Mouse (Mus musculus): ENCODE results near the gene Olfr980. TPM values are rescaled to one million over a fixed set of nuclear protein-coding genes. Genes with fewer than 3 reads are reported as not detected.

Gene Olfr980
- total and polyA plus RNA-seq, 2 experiments from 2014 or later, result not detected

Other genes starting within 250 kb of the Olfr980 start
- gene Olfr968, start 226.3 kb downstream of the Olfr980 start, total RNA-seq (2014; rRNA removed; ENCODE audit: low replicate concordance), result not detected in 2 replicates
- gene Olfr968, start 226.3 kb downstream of the Olfr980 start, polyA plus RNA-seq (2015; fragmentation: Nextera tagmentation; extraction: Ambion mirVana), result not detected in 2 replicates
- gene Olfr969, start 218.6 kb downstream of the Olfr980 start, total RNA-seq (2014; rRNA removed; ENCODE audit: low replicate concordance), result not detected in 2 replicates
- not detected in 2 replicates for gene Olfr969, start 218.6 kb downstream of the Olfr980 start, polyA plus RNA-seq (2015; fragmentation: Nextera tagmentation; extraction: Ambion mirVana)
- not detected in 2 replicates for gene Olfr970, start 200.7 kb downstream of the Olfr980 start, total RNA-seq (2014; rRNA removed; ENCODE audit: low replicate concordance)
- gene Olfr970, start 200.7 kb downstream of the Olfr980 start, polyA plus RNA-seq (2015; fragmentation: Nextera tagmentation; extraction: Ambion mirVana), result not detected in 2 replicates
- not detected in 2 replicates for gene Olfr971, start 172.7 kb downstream of the Olfr980 start, total RNA-seq (2014; rRNA removed; ENCODE audit: low replicate concordance)
- gene Olfr971, start 172.7 kb downstream of the Olfr980 start, polyA plus RNA-seq (2015; fragmentation: Nextera tagmentation; extraction: Ambion mirVana), result not detected in 2 replicates
- gene Olfr972, start 143.2 kb downstream of the Olfr980 start, total RNA-seq (2014; rRNA removed; ENCODE audit: low replicate concordance), result not detected in 2 replicates
- gene Olfr972, start 143.2 kb downstream of the Olfr980 start, polyA plus RNA-seq (2015; fragmentation: Nextera tagmentation; extraction: Ambion mirVana), result not detected in 2 replicates
- gene Olfr229, start 102.2 kb downstream of the Olfr980 start, total RNA-seq (2014; rRNA removed; ENCODE audit: low replicate concordance), result not detected in 2 replicates
- gene Olfr229, start 102.2 kb downstream of the Olfr980 start, polyA plus RNA-seq (2015; fragmentation: Nextera tagmentation; extraction: Ambion mirVana), result not detected in 2 replicates
- gene Olfr974, start 72.1 kb downstream of the Olfr980 start, total RNA-seq (2014; rRNA removed; ENCODE audit: low replicate concordance), result not detected in 2 replicates
- gene Olfr974, start 72.1 kb downstream of the Olfr980 start, polyA plus RNA-seq (2015; fragmentation: Nextera tagmentation; extraction: Ambion mirVana), result not detected in 2 replicates
- not detected in 2 replicates for gene Olfr975, start 57.5 kb downstream of the Olfr980 start, total RNA-seq (2014; rRNA removed; ENCODE audit: low replicate concordance)
- gene Olfr975, start 57.5 kb downstream of the Olfr980 start, polyA plus RNA-seq (2015; fragmentation: Nextera tagmentation; extraction: Ambion mirVana), result not detected in 2 replicates
- not detected in 2 replicates for gene Olfr976, start 48.4 kb downstream of the Olfr980 start, total RNA-seq (2014; rRNA removed; ENCODE audit: low replicate concordance)
- not detected in 2 replicates for gene Olfr976, start 48.4 kb downstream of the Olfr980 start, polyA plus RNA-seq (2015; fragmentation: Nextera tagmentation; extraction: Ambion mirVana)
- not detected in 2 replicates for gene Olfr978, start 17.5 kb downstream of the Olfr980 start, total RNA-seq (2014; rRNA removed; ENCODE audit: low replicate concordance)
- gene Olfr978, start 17.5 kb downstream of the Olfr980 start, polyA plus RNA-seq (2015; fragmentation: Nextera tagmentation; extraction: Ambion mirVana), result not detected in 2 replicates
- gene Olfr979, start 6.1 kb downstream of the Olfr980 start, total RNA-seq (2014; rRNA removed; ENCODE audit: low replicate concordance), result not detected in 2 replicates
- not detected in 2 replicates for gene Olfr979, start 6.1 kb downstream of the Olfr980 start, polyA plus RNA-seq (2015; fragmentation: Nextera tagmentation; extraction: Ambion mirVana)
- gene Olfr981, start 11.9 kb upstream of the Olfr980 start, total RNA-seq (2014; rRNA removed; ENCODE audit: low replicate concordance), result not detected in 2 replicates
- gene Olfr981, start 11.9 kb upstream of the Olfr980 start, polyA plus RNA-seq (2015; fragmentation: Nextera tagmentation; extraction: Ambion mirVana), result not detected in 2 replicates
- not detected in 2 replicates for gene Olfr982, start 64.2 kb upstream of the Olfr980 start, total RNA-seq (2014; rRNA removed; ENCODE audit: low replicate concordance)
- gene Olfr982, start 64.2 kb upstream of the Olfr980 start, polyA plus RNA-seq (2015; fragmentation: Nextera tagmentation; extraction: Ambion mirVana), result not detected in 2 replicates
- not detected in 2 replicates for gene Olfr983, start 84.0 kb upstream of the Olfr980 start, total RNA-seq (2014; rRNA removed; ENCODE audit: low replicate concordance)
- not detected in 2 replicates for gene Olfr983, start 84.0 kb upstream of the Olfr980 start, polyA plus RNA-seq (2015; fragmentation: Nextera tagmentation; extraction: Ambion mirVana)
- not detected in 2 replicates for gene Olfr984, start 104.6 kb upstream of the Olfr980 start, total RNA-seq (2014; rRNA removed; ENCODE audit: low replicate concordance)
- gene Olfr984, start 104.6 kb upstream of the Olfr980 start, polyA plus RNA-seq (2015; fragmentation: Nextera tagmentation; extraction: Ambion mirVana), result not detected in 2 replicates
- not detected in 2 replicates for gene Olfr985, start 120.6 kb upstream of the Olfr980 start, total RNA-seq (2014; rRNA removed; ENCODE audit: low replicate concordance)
- gene Olfr985, start 120.6 kb upstream of the Olfr980 start, polyA plus RNA-seq (2015; fragmentation: Nextera tagmentation; extraction: Ambion mirVana), result not detected in 2 replicates
- gene Tmem225, start 138.5 kb upstream of the Olfr980 start, total RNA-seq (2014; rRNA removed; ENCODE audit: low replicate concordance), result not detected in 2 replicates
- gene Tmem225, start 138.5 kb upstream of the Olfr980 start, polyA plus RNA-seq (2015; fragmentation: Nextera tagmentation; extraction: Ambion mirVana), result not detected in 2 replicates
- gene Olfr986, start 171.3 kb upstream of the Olfr980 start, total RNA-seq (2014; rRNA removed; ENCODE audit: low replicate concordance), result not detected in 2 replicates
- gene Olfr986, start 171.3 kb upstream of the Olfr980 start, polyA plus RNA-seq (2015; fragmentation: Nextera tagmentation; extraction: Ambion mirVana), result not detected in 2 replicates
- gene Zfp202, start 182.7 kb upstream of the Olfr980 start, total RNA-seq (2014; rRNA removed; ENCODE audit: low replicate concordance), result 1.5 TPM in 2 replicates
- 2.1 and 2.4 TPM in 2 replicates for gene Zfp202, start 182.7 kb upstream of the Olfr980 start, polyA plus RNA-seq (2015; fragmentation: Nextera tagmentation; extraction: Ambion mirVana)